Mouse (Mus musculus) ES-CJ7 (cell line): Measurements from ENCODE around the gene Ly86.

ENCODE experiments used
- DNase-seq: peaks from one replicate; pipeline ENCODE4 v3.0.0; 2011; ENCODE audit warnings: low read depth, low spot score

Ly86 gene

GRCm38 (mm10) chr13:37457007-37457827 lies 112.2 kb downstream of the Ly86 start:
- peak; percentile 90 for DNase-seq

GRCm38 (mm10) chr13:37458557-37458956 lies 113.5 kb downstream of the Ly86 start:
- no peak for DNase-seq

GRCm38 (mm10) chr13:37459022-37459421 lies 114.0 kb downstream of the Ly86 start:
- DNase-seq, result no peak

GRCm38 (mm10) chr13:37459957-37460930 lies 115.2 kb downstream of the Ly86 start:
- DNase-seq, result peak; percentile 48

GRCm38 (mm10) chr13:37462049-37462702 lies 117.2 kb downstream of the Ly86 start:
- no peak for DNase-seq

- no peak for DNase-seq
Measured at GRCm38 (mm10) chr13:37465710-37466109, 120.7 kb downstream of the Ly86 start.

GRCm38 (mm10) chr13:37467795-37468194 lies 122.8 kb downstream of the Ly86 start:
- peak; percentile 61 for DNase-seq
